Mouse (Mus musculus) stomach, embryonic 14.5 days (tissue): ENCODE data around the gene Mup18. TPM values are rescaled to one million over a fixed set of nuclear protein-coding genes. Genes with fewer than 3 reads are reported as not detected.
"Not testable (repeated sequence)": the region's sequence is repeated elsewhere in the genome, so short reads cannot be mapped to it uniquely, and the experiment has no call there.

Source experiments
- ATAC-seq: fragments of 200-750 bp; cut with Nextera tagmentation; 2 replicates; pipeline ENCODE4 v1.8.0; 2017; ENCODE audit warnings: low read depth, moderate TSS enrichment; ENCODE audit not compliant: insufficient number of reproducible peaks, insufficient read depth, low FRiP score
- H3K27ac ChIP-seq: fragments of 300-500 bp; sonication (generic); 2 replicates; pipeline ENCODE4 v1.5.1; 2014; ENCODE audit warnings: mild to moderate bottlenecking, low read length, moderate library complexity, mixed read lengths
- H3K27me3 ChIP-seq: fragments of 300-500 bp; sonication (generic); 2 replicates; pipeline ENCODE4 v1.6.1; 2014; ENCODE audit warnings: low read length, control low read depth, mixed read lengths; ENCODE audit not compliant: control insufficient read depth, insufficient read depth
- H3K36me3 ChIP-seq: fragments of 300-500 bp; sonication (generic); 2 replicates; pipeline ENCODE4 v1.6.1; 2014; ENCODE audit warnings: mild to moderate bottlenecking, control low read depth, low read length, moderate library complexity, mixed read lengths; ENCODE audit not compliant: control insufficient read depth, insufficient read depth
- H3K4me1 ChIP-seq: fragments of 300-500 bp; sonication (generic); 2 replicates; pipeline ENCODE4 v1.6.1; 2014; ENCODE audit warnings: low read length, control low read depth, mixed read lengths; ENCODE audit not compliant: control insufficient read depth, insufficient read depth
- H3K4me2 ChIP-seq: fragments of 300-500 bp; sonication (generic); replicated peaks from 2 replicates; pipeline ENCODE4 v1.6.1; 2014; ENCODE audit warnings: low read depth, low read length, control low read depth
- H3K4me3 ChIP-seq: fragments of 300-500 bp; sonication (generic); 2 replicates; pipeline ENCODE4 v1.5.1; 2014; ENCODE audit warnings: low read depth, low read length, control low read depth
- H3K9ac ChIP-seq: fragments of 300-500 bp; sonication (generic); replicated peaks from 2 replicates; pipeline ENCODE4 v1.6.1; 2014; ENCODE audit warnings: low read depth, mild to moderate bottlenecking, control low read depth, low read length, moderate library complexity, mixed read lengths
- H3K9me3 ChIP-seq: fragments of 300-500 bp; sonication (generic); 2 replicates; pipeline ENCODE4 v1.6.1; 2016; ENCODE audit warnings: low read depth, low read length, control low read depth; ENCODE audit not compliant: control insufficient read depth
- whole genome bisulfite sequencing: fragments of 180-500 bp; shearing (Covaris S2); extraction: QIAGEN DNeasy Blood & Tissue Kit; methylation state at CpG from one replicate; pipeline ENCODE4 v1.1.7; 2014; 5-methylcytosine and 5-hydroxymethylcytosine counted together
- polyA plus RNA-seq: library from polyadenylated mRNA; unstranded; fragments of >200 nt; fragmentation: Nextera tagmentation; extraction: Ambion mirVana; gene quantifications from 2 replicates; pipeline ENCODE4 v1.2.1, GENCODE M21; 2014

Mup18 gene
- not detected in 2 replicates for polyA plus RNA-seq

DNA sequence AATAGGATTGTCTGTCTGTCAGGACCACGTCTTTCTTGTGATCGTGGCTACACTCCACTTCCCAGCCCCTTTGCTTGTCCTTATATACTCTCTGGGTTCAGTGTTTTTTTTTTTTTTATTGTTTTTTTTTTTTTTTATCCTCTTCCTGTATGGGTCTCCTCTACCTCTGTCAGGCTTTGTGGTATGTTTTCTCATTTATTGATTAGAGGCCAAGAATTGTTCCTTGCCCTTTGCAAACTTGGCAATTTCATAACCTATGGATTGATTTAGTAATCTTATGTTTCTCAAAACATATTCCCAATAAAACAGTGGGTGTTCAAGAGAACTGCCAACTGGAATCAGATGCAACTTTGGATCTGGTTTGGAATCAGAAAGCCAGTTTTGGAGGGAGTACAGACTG is at the start of gene Mup18:
Mup18 (minus strand) TSS at position 101 of the 400 bp plus-strand sequence.
- not testable (repeated sequence) for H3K27ac ChIP-seq, H3K9ac ChIP-seq, H3K9me3 ChIP-seq, H3K4me1 ChIP-seq, H3K27me3 ChIP-seq, H3K36me3 ChIP-seq, ATAC-seq, H3K4me2 ChIP-seq, H3K4me3 ChIP-seq
- 79% methylated on average over 2 of the region's 2 CpGs for WGBS

- not testable (repeated sequence) for ATAC-seq, H3K4me2 ChIP-seq, H3K9me3 ChIP-seq, H3K27ac ChIP-seq, H3K27me3 ChIP-seq, H3K4me3 ChIP-seq, H3K36me3 ChIP-seq, H3K9ac ChIP-seq, H3K4me1 ChIP-seq
- 82% methylated on average over 5 of the region's 6 CpGs for WGBS
Measured at GRCm38 (mm10) chr4:61714296-61714695, 40.4 kb upstream of the Mup18 start.

Other genes starting within 250 kb of the Mup18 start
- not detected in 2 replicates for gene Mup15, start 234.4 kb downstream of the Mup18 start, polyA plus RNA-seq
- gene Mup16, start 154.6 kb downstream of the Mup18 start, polyA plus RNA-seq = not detected in 2 replicates
- gene Mup17, start 78.3 kb downstream of the Mup18 start, polyA plus RNA-seq = not detected in 2 replicates
- not detected in 2 replicates for gene Mup19, start 108.1 kb upstream of the Mup18 start, polyA plus RNA-seq
- gene Mup5, start 161.1 kb upstream of the Mup18 start, polyA plus RNA-seq = not detected in 2 replicates